In genomic region chr7:101464927-101465326, GRCm38 (mm10) we compare ENCODE assay signal across 10 mouse cellular contexts. TPM values are rescaled to one million over a fixed set of nuclear protein-coding genes. Genes with fewer than 3 reads are reported as not detected.
DNase-seq lines count a peak whose midpoint lies in the region; ATAC-seq and TF ChIP-seq lines count a peak whose summit lies in the region.
"Had no signal": no experiment of that assay in that cellular context is flagged by ENCODE, and none has a peak within 500 bp of the region (broad histone marks: within the 10 kb centered on the region; RNA-seq: fewer than 3 reads in every experiment).

No protein-coding gene starts in this region.

- 62% methylated on average over 4 of the region's 4 CpGs for WGBS in intestine, embryonic 16.5 days
- WGBS in intestine, postnatal 0 days: 61% methylated on average over 4 of the region's 4 CpGs
- 69% methylated on average over 4 of the region's 4 CpGs for whole genome bisulfite sequencing in midbrain, embryonic 10.5 days
- WGBS in midbrain, embryonic 11.5 days: 71% methylated on average over 4 of the region's 4 CpGs

- no peak overlapping the region for H3K4me3 ChIP-seq in intestine, embryonic 16.5 days (ENCODE audit: low read length)
- H3K4me3 ChIP-seq in intestine, postnatal 0 days (ENCODE audit: low read depth, low read length): no peak overlapping the region
- no peak overlapping the region for H3K4me3 ChIP-seq in midbrain, embryonic 10.5 days
- H3K4me3 ChIP-seq in midbrain, embryonic 11.5 days (ENCODE audit: low read depth, low read length): no peak overlapping the region
- no peak overlapping the region for H3K4me3 ChIP-seq in myocyte

- H3K9ac ChIP-seq in intestine, embryonic 16.5 days (ENCODE audit: low read depth, low read length): no peak overlapping the region
- H3K9ac ChIP-seq in intestine, postnatal 0 days (ENCODE audit: low read depth, low read length): no peak overlapping the region
- no peak overlapping the region for H3K9ac ChIP-seq in midbrain, embryonic 11.5 days (ENCODE audit: low read length)

- no peak overlapping the region for H3K4me2 ChIP-seq in intestine, embryonic 16.5 days (ENCODE audit: low read depth, low read length)
- no peak overlapping the region for H3K4me2 ChIP-seq in intestine, postnatal 0 days (replicated peaks; ENCODE audit: low read depth)
- H3K4me2 ChIP-seq in midbrain, embryonic 11.5 days: no peak overlapping the region
- no peak overlapping the region for H3K4me2 ChIP-seq in myocyte (ENCODE audit: low read depth)

- no peaks in the 10 kb centered on the region for H3K79me2 ChIP-seq in myocyte (ENCODE audit: control insufficient read depth, insufficient read depth)

- no peaks in the 10 kb centered on the region for H3K9me3 ChIP-seq in intestine, embryonic 16.5 days (ENCODE audit: control insufficient read depth, low read length)
- H3K9me3 ChIP-seq in intestine, postnatal 0 days (ENCODE audit: control insufficient read depth): no peaks in the 10 kb centered on the region
- no peaks in the 10 kb centered on the region for H3K9me3 ChIP-seq in midbrain, embryonic 10.5 days (replicated peaks)
- H3K9me3 ChIP-seq in midbrain, embryonic 11.5 days (ENCODE audit: control insufficient read depth, low read length): no peaks in the 10 kb centered on the region

- no peak for TF ChIP-seq CTCF in intestine, postnatal 0 days (IDR thresholded peaks at IDR 0.05; ENCODE audit: low read depth)

- no peak overlapping the region for H3ac ChIP-seq in myocyte (ENCODE audit: control insufficient read depth, insufficient read length)

- H3K36me3 ChIP-seq in intestine, embryonic 16.5 days (ENCODE audit: control insufficient read depth, insufficient read depth, low read length): no peaks in the 10 kb centered on the region
- H3K36me3 ChIP-seq in intestine, postnatal 0 days (ENCODE audit: control insufficient read depth, insufficient read depth): no peaks in the 10 kb centered on the region
- H3K36me3 ChIP-seq in midbrain, embryonic 10.5 days: no peaks in the 10 kb centered on the region
- no peaks in the 10 kb centered on the region for H3K36me3 ChIP-seq in midbrain, embryonic 11.5 days (ENCODE audit: control insufficient read depth, insufficient read depth, low read length)
- no peaks in the 10 kb centered on the region for H3K36me3 ChIP-seq in myocyte (ENCODE audit: control insufficient read depth, insufficient read depth)

- no peak for ATAC-seq in intestine, embryonic 16.5 days
- no peak for ATAC-seq in intestine, postnatal 0 days
- no peak for ATAC-seq in midbrain, embryonic 11.5 days (ENCODE audit: low FRiP score)

- DNase-seq in cerebellum, postnatal 10 days: peak; percentile 73 to 86
- DNase-seq in cerebellum, adult 11-12 months: no peak
- DNase-seq in midbrain, embryonic 10.5 days (ENCODE audit: low spot score): no peak
- no peak for DNase-seq in midbrain, embryonic 11.5 days (ENCODE audit: low spot score, missing footprints)
- DNase-seq in embryo, embryonic 9.5 days (ENCODE audit: extremely low spot score): no peak

- H3K27me3 ChIP-seq in intestine, embryonic 16.5 days (replicated peaks; ENCODE audit: control insufficient read depth, insufficient read depth, low read length): no peaks in the 10 kb centered on the region
- H3K27me3 ChIP-seq in intestine, postnatal 0 days (replicated peaks; ENCODE audit: control insufficient read depth, insufficient read depth, low read length): 0 out of 2 replicates have a peak, but pooled peaks cover 3% of the 10 kb centered on the region
- H3K27me3 ChIP-seq in midbrain, embryonic 10.5 days (ENCODE audit: low read depth, poor library complexity, severe bottlenecking): no peaks in the 10 kb centered on the region
- no peaks in the 10 kb centered on the region for H3K27me3 ChIP-seq in midbrain, embryonic 11.5 days (ENCODE audit: control insufficient read depth, insufficient read depth, low read length)
- no peaks in the 10 kb centered on the region for H3K27me3 ChIP-seq in myocyte (ENCODE audit: control insufficient read depth, insufficient read depth, insufficient read length)

- no peak for TF ChIP-seq POLR2A in myocyte (IDR thresholded peaks at IDR 0.05; ENCODE audit: insufficient read length, low read depth)

- 0 out of 2 replicates have a peak overlapping the region, but pooled peaks have one; percentile 47 for H3K27ac ChIP-seq in intestine, embryonic 16.5 days (ENCODE audit: low read length)
- H3K27ac ChIP-seq in intestine, postnatal 0 days (ENCODE audit: low read depth, low read length): no peak overlapping the region
- H3K27ac ChIP-seq in midbrain, embryonic 10.5 days (replicated peaks): 0 out of 2 replicates have a peak overlapping the region, but pooled peaks have one; percentile 59
- no peak overlapping the region for H3K27ac ChIP-seq in midbrain, embryonic 11.5 days (ENCODE audit: low read depth, low read length)

- H3K4me1 ChIP-seq in intestine, embryonic 16.5 days (ENCODE audit: control insufficient read depth, insufficient read depth, low read length): peaks cover 20% of the 10 kb centered on the region
- no peaks in the 10 kb centered on the region for H3K4me1 ChIP-seq in intestine, postnatal 0 days (replicated peaks; ENCODE audit: control insufficient read depth, insufficient read depth, low read length)
- H3K4me1 ChIP-seq in midbrain, embryonic 10.5 days: peaks cover 32% of the 10 kb centered on the region
- H3K4me1 ChIP-seq in midbrain, embryonic 11.5 days (ENCODE audit: control insufficient read depth, insufficient read depth, low read length): no peaks in the 10 kb centered on the region

TF ChIP-seq in myocyte, 11 proteins besides CTCF, POLR2A, EP300 and RAD21:
- TF ChIP-seq E2F4 (IDR thresholded peaks at IDR 0.05; ENCODE audit: insufficient read depth) (no peak), TCF12 (IDR thresholded peaks at IDR 0.05; ENCODE audit: insufficient read depth, poor library complexity, severe bottlenecking) (peak; percentile 65), MYOD1 (IDR thresholded peaks at IDR 0.05; ENCODE audit: control insufficient read depth in 1 of 3, insufficient read length in 2 of 3, low read depth in 2 of 3) (peak in 2 of 3 experiments; percentile 84 to 86), TCF3 (IDR thresholded peaks at IDR 0.05; ENCODE audit: insufficient read length, low read depth) (peak; percentile 59), CEBPB (IDR thresholded peaks at IDR 0.05; ENCODE audit: insufficient read depth, poor library complexity, severe bottlenecking) (no peak), USF1 (IDR thresholded peaks at IDR 0.05; ENCODE audit: low read depth) (no peak), MYOG (IDR thresholded peaks at IDR 0.05; ENCODE audit: control insufficient read depth in 1 of 3, insufficient read depth in 1 of 3, insufficient read length in 2 of 3, low read depth in 2 of 3) (peak; percentile 60 to 91 (median 90))

RNA-seq across cellular contexts. Expression of gene Pde2a, which starts 43.4 kb away (rescaled TPM):
- 23.0 and 23.5 TPM in 2 replicates for polyA plus RNA-seq in intestine, embryonic 16.5 days (2015; fragmentation: Nextera tagmentation; extraction: Ambion mirVana)
- 11.1 and 11.2 TPM in 2 replicates for polyA plus RNA-seq in intestine, postnatal 0 days (2015; fragmentation: Nextera tagmentation; extraction: Ambion mirVana)
- 11.9 and 13.4 TPM in 2 replicates for polyA plus RNA-seq in midbrain, embryonic 10.5 days (2016; fragmentation: Nextera tagmentation; extraction: Ambion mirVana)
- polyA plus RNA-seq in midbrain, embryonic 11.5 days (2014; fragmentation: Nextera tagmentation; extraction: Ambion mirVana): 11.1 and 13.0 TPM in 2 replicates
- polyA plus RNA-seq in myocyte (2012; fragmentation: generic; extraction: Trizol): 49.3 TPM

RNA-seq across cellular contexts. Expression of gene Gm45837, which starts 54.2 kb away (rescaled TPM):
- polyA plus RNA-seq in intestine, embryonic 16.5 days (2015; fragmentation: Nextera tagmentation; extraction: Ambion mirVana): not detected in 2 replicates
- polyA plus RNA-seq in intestine, postnatal 0 days (2015; fragmentation: Nextera tagmentation; extraction: Ambion mirVana): not detected in 2 replicates
- polyA plus RNA-seq in midbrain, embryonic 10.5 days (2016; fragmentation: Nextera tagmentation; extraction: Ambion mirVana): 3.0 TPM in 1 of 2 replicates, not detected in the other
- not detected in 2 replicates for polyA plus RNA-seq in midbrain, embryonic 11.5 days (2014; fragmentation: Nextera tagmentation; extraction: Ambion mirVana)
- 0.55 TPM for polyA plus RNA-seq in myocyte (2012; fragmentation: generic; extraction: Trizol)
- polyA plus RNA-seq: large intestine, adult 2 months; thymus, postnatal 0 days had no signal

Comparison
In these comparisons a context has a peak if more than half of its experiments do, and no peak if none do; other contexts are left out.
1. DNase-seq: peak in cerebellum, postnatal 10 days (2 of 2); none in cerebellum, adult 11-12 months (single experiment), midbrain, embryonic 10.5 days (single experiment), midbrain, embryonic 11.5 days (single experiment) and embryo, embryonic 9.5 days (single experiment).
2. H3K27ac ChIP-seq: peak in intestine, embryonic 16.5 days (single experiment) and midbrain, embryonic 10.5 days (single experiment); none in intestine, postnatal 0 days (single experiment) and midbrain, embryonic 11.5 days (single experiment).